Mouse (Mus musculus) layer of hippocampus, adult 9-11 months (tissue): ENCODE measurements around the gene Opn1mw.
A peak's percentile ranks its signal among the peaks of the same experiment; 100 is the strongest.
"Not testable (repeated sequence)": the region's sequence is repeated elsewhere in the genome, so short reads cannot be mapped to it uniquely, and the experiment has no call there.

ENCODE experiments used
- DNase-seq: peaks from one replicate; pipeline ENCODE4 v3.0.0; 2022

Gene Opn1mw

GRCm38 (mm10) chrX:74127164-74127563, at the start of gene Opn1mw:
Gene Opn1mw, plus strand, starts transcription at chrX:74127464.
- DNase-seq = no peak

- no peak for DNase-seq
Measured at GRCm38 (mm10) chrX:74084276-74084837, 42.9 kb upstream of the Opn1mw start.

- DNase-seq = peak; percentile 87
Measured at GRCm38 (mm10) chrX:74084946-74085498, 42.2 kb upstream of the Opn1mw start.

GRCm38 (mm10) chrX:74085601-74086038, 41.6 kb upstream of the Opn1mw start:
- DNase-seq = peak; percentile 99

GRCm38 (mm10) chrX:74095130-74095529, 32.1 kb upstream of the Opn1mw start:
- DNase-seq = no peak

DNA sequence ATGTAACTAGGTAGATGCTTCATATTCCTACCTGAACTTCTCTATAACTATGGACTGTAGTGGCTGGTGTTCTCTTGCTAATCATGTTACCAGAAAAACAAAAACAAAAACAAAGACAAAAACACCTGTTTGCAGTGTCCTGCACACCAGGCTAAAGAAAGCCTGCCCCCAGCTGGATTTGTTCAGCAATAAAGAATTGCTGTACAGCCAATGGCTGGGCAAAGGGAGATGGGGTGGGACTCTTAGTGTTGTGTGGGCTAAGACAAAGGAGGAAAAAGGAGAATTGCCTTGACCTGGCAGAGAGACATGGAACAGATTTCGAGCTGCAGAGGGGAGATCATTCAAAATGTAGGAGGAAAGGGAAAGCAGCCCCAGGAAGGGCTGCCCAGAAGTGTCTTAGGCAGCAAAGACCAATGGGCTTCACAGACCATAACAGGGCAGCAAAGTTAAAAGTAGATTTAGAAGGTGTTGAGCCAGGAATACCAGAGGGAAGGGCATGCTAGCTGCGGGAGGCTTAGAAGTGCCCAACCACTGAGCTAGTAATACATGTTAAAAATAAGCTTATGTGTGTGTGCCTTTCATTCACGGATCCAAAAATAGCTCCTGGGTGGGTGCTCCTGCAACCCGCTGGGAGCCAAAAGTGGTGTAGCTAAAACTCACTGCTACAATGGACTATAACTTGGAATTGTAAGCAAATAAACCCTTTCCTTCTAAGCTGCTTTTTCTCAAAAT, 23.6 kb upstream of the Opn1mw start:
- DNase-seq = no peak

DNA sequence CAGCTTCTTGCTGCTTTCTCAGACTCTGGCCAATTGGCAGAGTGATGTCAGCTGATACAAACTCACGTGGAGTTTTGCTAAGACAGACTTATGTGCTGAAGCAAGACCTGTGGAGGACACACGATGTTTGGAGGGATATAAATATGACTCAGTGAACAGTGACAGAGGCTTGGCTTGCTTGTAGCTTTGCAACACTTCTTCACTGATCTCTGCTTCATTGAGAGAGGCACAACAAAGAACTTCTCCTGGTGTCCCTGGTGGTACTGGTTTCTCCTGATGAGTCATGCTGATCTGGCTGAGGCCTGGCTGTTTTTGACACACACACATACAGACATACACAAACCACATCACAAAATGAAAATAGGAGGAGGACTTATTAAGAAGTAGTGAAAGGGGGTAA, 21.3 kb upstream of the Opn1mw start:
- DNase-seq = no peak

- DNase-seq = no peak
Measured at GRCm38 (mm10) chrX:74108747-74109146, 18.5 kb upstream of the Opn1mw start.

DNA sequence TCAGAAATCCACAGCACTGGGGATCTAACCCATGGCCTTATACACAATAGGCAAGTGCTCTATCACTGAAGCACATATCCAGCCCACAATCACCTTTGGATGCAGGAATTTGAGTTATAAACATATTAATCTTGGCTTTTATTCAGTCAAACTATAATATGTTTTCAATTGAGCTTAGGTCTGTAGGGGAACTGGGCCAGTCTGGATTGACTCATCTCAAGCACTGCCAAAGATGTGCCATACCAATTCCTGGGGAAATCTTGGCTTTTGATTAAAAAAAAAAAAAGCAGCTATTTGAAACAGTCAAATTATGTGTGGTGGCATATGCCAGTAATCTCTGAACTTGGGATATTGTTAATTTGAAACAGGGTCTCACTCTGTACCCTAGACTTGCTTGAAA, 13.2 kb upstream of the Opn1mw start:
- no peak for DNase-seq

DNA sequence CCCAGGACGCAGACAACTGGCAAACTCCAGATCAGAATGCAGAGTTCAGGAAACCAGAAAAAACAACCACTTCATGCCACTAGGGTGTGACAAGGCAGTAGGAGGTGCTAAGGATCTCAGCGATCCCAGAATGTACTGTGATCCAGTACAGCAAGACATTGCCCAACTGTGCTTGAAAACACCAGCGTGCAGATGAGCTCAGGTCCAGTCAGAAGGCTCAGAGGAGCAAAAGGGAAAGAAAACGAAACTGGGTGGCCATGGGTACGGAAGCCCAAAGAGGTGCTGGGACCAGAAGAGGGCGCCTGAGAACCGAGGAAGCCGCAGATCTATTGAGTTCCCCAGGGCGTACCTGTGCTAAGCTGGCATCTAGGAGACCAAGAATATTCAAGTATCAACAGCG, 11.8 kb upstream of the Opn1mw start:
- peak; percentile 28 for DNase-seq

DNA sequence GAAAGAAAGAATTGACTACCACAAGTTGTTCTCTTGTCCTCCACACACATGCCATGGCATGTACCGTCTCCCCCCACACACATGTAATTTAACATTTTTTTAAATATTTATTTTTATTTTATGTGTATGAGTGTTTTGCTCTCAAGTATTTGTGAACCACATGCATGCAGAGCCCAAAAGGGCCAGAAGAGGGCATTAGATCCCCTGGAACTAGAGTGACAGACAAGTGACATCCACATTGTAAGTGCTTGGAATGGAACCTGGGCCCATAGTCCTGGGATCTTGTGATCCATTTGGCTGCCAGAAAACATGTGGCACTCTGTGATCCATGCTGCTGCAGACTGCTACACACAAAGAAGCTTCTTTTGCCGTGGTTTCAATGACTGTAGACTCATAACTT, 2.3 kb upstream of the Opn1mw start:
- no peak for DNase-seq

GRCm38 (mm10) chrX:74135263-74135662, 8.0 kb downstream of the Opn1mw start, which contains the start of gene Mecp2:
Gene Mecp2, minus strand, starts transcription at chrX:74135363.
- not testable (repeated sequence) for DNase-seq

DNA sequence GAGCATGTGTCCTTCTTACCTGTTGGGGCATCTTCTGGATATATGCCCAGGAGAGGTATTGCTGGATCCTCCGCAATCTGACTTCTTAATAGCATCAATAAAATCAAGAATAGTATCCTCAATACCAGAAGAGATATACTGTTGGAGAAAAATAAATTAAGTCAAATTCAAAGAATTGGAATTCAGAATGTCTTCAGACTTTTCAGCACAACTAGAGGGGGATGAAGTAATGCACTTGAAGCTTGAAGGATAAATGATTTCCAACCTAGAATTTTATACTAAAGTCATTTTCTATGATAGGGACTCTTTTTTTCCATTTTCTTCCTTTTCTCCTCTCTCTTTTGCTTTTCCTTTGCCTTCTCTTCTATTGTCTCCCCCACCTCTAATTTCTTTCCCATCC, 40.5 kb downstream of the Opn1mw start, which contains the start of gene Tex28:
Gene Tex28, minus strand, starts transcription at position 101 of the 400 bp plus-strand sequence.
- no peak for DNase-seq

DNA sequence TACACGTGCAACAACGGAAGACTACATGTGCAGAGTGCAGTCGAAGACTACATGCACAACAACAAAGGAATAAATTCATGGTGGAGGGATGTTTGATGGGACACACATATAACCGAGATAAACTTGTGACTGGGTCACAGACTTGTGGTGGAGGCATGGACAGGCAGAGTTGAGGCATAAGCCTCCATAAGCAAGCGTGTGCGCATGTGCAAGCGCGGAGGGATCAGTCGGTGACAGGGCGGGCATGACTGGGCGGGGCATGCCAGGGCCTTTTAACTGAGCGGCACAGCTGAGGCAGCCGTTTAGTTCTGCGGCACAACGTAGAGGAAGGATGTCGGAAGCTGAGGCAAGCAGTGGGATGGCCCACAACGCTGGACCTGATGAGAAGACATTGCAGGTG, 49.7 kb downstream of the Opn1mw start, which contains the start of gene Tktl1:
Gene Tktl1, plus strand, starts transcription at position 301 of the 400 bp plus-strand sequence.
- no peak for DNase-seq
